Mouse (Mus musculus) liver, adult 2 months (tissue): ENCODE data around the gene Tgtp2. TPM values are rescaled to one million over a fixed set of nuclear protein-coding genes. Genes with fewer than 3 reads are reported as not detected.

Experiments used
- DNase-seq: peaks from one replicate; pipeline ENCODE4 v3.0.0-alpha.2; 2011; ENCODE audit warnings: low read depth, low spot score; ENCODE audit errors: extremely low read depth
- H3K27ac ChIP-seq: fragments of 200-500 bp; replicated peaks from 2 replicates; pipeline ENCODE4 v1.5.1; 2012; ENCODE audit warnings: low read depth, mild to moderate bottlenecking, control low read depth, inconsistent platforms, low read length; ENCODE audit not compliant: insufficient read depth
- H3K27me3 ChIP-seq: fragments of 200-500 bp; 2 replicates; pipeline ENCODE4 v1.6.1; 2012; ENCODE audit warnings: mild to moderate bottlenecking, moderate library complexity, low read length, inconsistent platforms; ENCODE audit not compliant: control insufficient read depth, insufficient read depth
- H3K36me3 ChIP-seq: fragments of 200-500 bp; 2 replicates; pipeline ENCODE4 v1.6.1; 2012; ENCODE audit warnings: low read length, inconsistent platforms; ENCODE audit not compliant: control insufficient read depth, insufficient read depth
- H3K4me1 ChIP-seq: fragments of 200-500 bp; 2 replicates; pipeline ENCODE4 v1.6.1; 2011; ENCODE audit warnings: low read length; ENCODE audit not compliant: control insufficient read depth, insufficient read depth
- H3K4me3 ChIP-seq: fragments of 200-500 bp; 2 replicates; pipeline ENCODE4 v1.5.1; 2011; ENCODE audit warnings: low read depth, mild to moderate bottlenecking, control low read depth, low read length, moderate library complexity; ENCODE audit not compliant: insufficient read depth
- H3K79me2 ChIP-seq: fragments of 200-500 bp; 2 replicates; pipeline ENCODE4 v1.6.1; 2012; ENCODE audit warnings: inconsistent platforms, mild to moderate bottlenecking, low read length, moderate library complexity; ENCODE audit not compliant: control insufficient read depth, insufficient read depth
- H3K9ac ChIP-seq: fragments of 200-500 bp; 2 replicates; pipeline ENCODE4 v1.6.1; 2012; ENCODE audit warnings: low read depth, mild to moderate bottlenecking, control low read depth, inconsistent platforms, low read length
- CTCF ChIP-seq: fragments of 200-500 bp; IDR thresholded peaks from 2 replicates; pipeline ENCODE4 v1.5.1; 2011; ENCODE audit warnings: low read depth, low read length, control low read depth
- POLR2A ChIP-seq: fragments of 200-500 bp; IDR thresholded peaks from 2 replicates; pipeline ENCODE4 v1.6.1; 2011; ENCODE audit warnings: low read length, control low read depth; ENCODE audit not compliant: insufficient read depth; ENCODE audit errors: extremely low read depth
- WGBS: fragments of 180-500 bp; shearing (Covaris S2); methylation state at CpG from one replicate; pipeline ENCODE4 v1.1.7; 2018; 5-methylcytosine and 5-hydroxymethylcytosine counted together
- polyA plus RNA-seq: library from polyadenylated mRNA; depleted of rRNA; stranded (reverse); fragments of >200 nt; gene quantifications from 2 replicates; pipeline ENCODE4 v1.2.3, GENCODE M21; 2012
- total RNA-seq: library from RNA; depleted of rRNA; stranded (reverse); fragments of >200 nt; gene quantifications from 2 replicates; pipeline ENCODE4 v1.2.3, GENCODE M21; 2014

Tgtp2 gene
- total and polyA plus RNA-seq, 2 experiments, result 1.3 to 6.9 TPM

DNA sequence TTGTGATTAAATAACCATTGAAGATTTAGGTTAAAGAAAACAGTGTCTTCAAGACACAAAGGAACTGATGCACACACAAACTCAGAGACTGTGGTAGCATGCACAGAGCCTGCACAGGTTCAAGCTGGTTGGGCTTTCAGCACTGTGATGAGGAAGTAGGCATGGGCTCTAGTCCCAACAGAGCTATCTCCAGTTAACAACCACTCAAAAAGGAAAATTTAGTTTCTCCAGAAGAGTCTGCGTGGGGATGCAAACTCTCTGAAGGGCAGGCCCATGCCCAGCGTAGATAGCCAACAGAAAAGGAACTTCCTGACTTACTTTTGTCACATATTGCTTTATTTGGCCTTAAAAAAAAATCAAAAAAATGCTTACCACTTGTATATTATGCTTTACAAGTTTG lies 28.8 kb upstream of the Tgtp2 start:
- H3K4me3 ChIP-seq, result no peak overlapping the region
- WGBS, result 88% methylated on average over 2 of the region's 2 CpGs
- H3K79me2 ChIP-seq, result no peaks in the 10 kb centered on the region; the same call in 1 of the 2 replicates
- peaks cover 17% of the 10 kb centered on the region for H3K4me1 ChIP-seq
- no peak for TF ChIP-seq CTCF
- no peak for TF ChIP-seq POLR2A
- no peaks in the 10 kb centered on the region for H3K27me3 ChIP-seq
- H3K9ac ChIP-seq, result no peak overlapping the region
- DNase-seq, result no peak
- no peak overlapping the region for H3K27ac ChIP-seq
- peaks cover 6% of the 10 kb centered on the region for H3K36me3 ChIP-seq

GRCm38 (mm10) chr11:49092053-49092586 lies 28.1 kb upstream of the Tgtp2 start:
- 100% methylated on average over 1 of the region's 1 CpGs for WGBS
- H3K79me2 ChIP-seq, result no peaks in the 10 kb centered on the region; the same call in 1 of the 2 replicates
- H3K36me3 ChIP-seq, result peaks cover 6% of the 10 kb centered on the region
- DNase-seq, result no peak
- H3K4me1 ChIP-seq, result peaks cover 18% of the 10 kb centered on the region
- H3K9ac ChIP-seq, result no peak overlapping the region
- H3K27me3 ChIP-seq, result no peaks in the 10 kb centered on the region
- no peak overlapping the region for H3K27ac ChIP-seq
- H3K4me3 ChIP-seq, result no peak overlapping the region
- no peak for TF ChIP-seq POLR2A
- no peak for TF ChIP-seq CTCF

GRCm38 (mm10) chr11:49091171-49091570 lies 27.2 kb upstream of the Tgtp2 start:
- TF ChIP-seq POLR2A, result no peak
- no peak for TF ChIP-seq CTCF
- H3K9ac ChIP-seq, result no peak overlapping the region
- 12% methylated on average over 4 of the region's 4 CpGs for WGBS
- H3K36me3 ChIP-seq, result peaks cover 3% of the 10 kb centered on the region; the same call in 1 of the 2 replicates
- H3K27ac ChIP-seq, result peak overlapping the region; percentile 88
- DNase-seq, result peak; percentile 84
- H3K4me3 ChIP-seq, result no peak overlapping the region
- H3K27me3 ChIP-seq, result no peaks in the 10 kb centered on the region
- peaks cover 21% of the 10 kb centered on the region for H3K4me1 ChIP-seq
- no peaks in the 10 kb centered on the region; the same call in 1 of the 2 replicates for H3K79me2 ChIP-seq

GRCm38 (mm10) chr11:49090551-49090950 lies 26.5 kb upstream of the Tgtp2 start:
- Histone ChIP-seq H3K79me2 (no peaks in the 10 kb centered on the region; the same call in 1 of the 2 replicates), H3K27me3 (no peaks in the 10 kb centered on the region), H3K36me3 (peaks cover 3% of the 10 kb centered on the region; the same call in 1 of the 2 replicates), H3K4me1 (peaks cover 23% of the 10 kb centered on the region), H3K4me3 (no peak overlapping the region), H3K9ac (no peak overlapping the region), H3K27ac (peak overlapping the region; percentile 63)
- WGBS, result 46% methylated on average over 5 of the region's 5 CpGs
- DNase-seq, result peak; percentile 34
- TF ChIP-seq CTCF (no peak), POLR2A (no peak)

- WGBS, result 44% methylated on average over 3 of the region's 3 CpGs
- no peak for TF ChIP-seq POLR2A
- TF ChIP-seq CTCF, result no peak
- Histone ChIP-seq H3K4me3 (no peak overlapping the region), H3K36me3 (no peaks in the 10 kb centered on the region), H3K79me2 (no peaks in the 10 kb centered on the region; the same call in 1 of the 2 replicates), H3K27ac (peak overlapping the region; percentile 56), H3K9ac (no peak overlapping the region), H3K27me3 (no peaks in the 10 kb centered on the region), H3K4me1 (peaks cover 27% of the 10 kb centered on the region)
- DNase-seq, result peak; percentile 97
Measured at GRCm38 (mm10) chr11:49089735-49090507, 25.9 kb upstream of the Tgtp2 start.
